Mouse (Mus musculus) heart, adult 11 months (tissue): ENCODE measurements around the gene Olfr1416.
A peak's percentile ranks its signal among the peaks of the same experiment; 100 is the strongest.

Experiments used
- DNase-seq: peaks from one replicate; pipeline ENCODE4 v3.0.0; 2022

Gene Olfr1416

GRCm38 (mm10) chr1:92431420-92431819 lies 53.5 kb downstream of the Olfr1416 start:
- peak; percentile 76 for DNase-seq

- no peak for DNase-seq
These were observed 53.9 kb downstream of the Olfr1416 start for GRCm38 (mm10) chr1:92430991-92431390.
